Mouse (Mus musculus): Measurements from ENCODE around the gene Fam181a. TPM values are rescaled to one million over a fixed set of nuclear protein-coding genes. Genes with fewer than 3 reads are reported as not detected.

Gene Fam181a
- polyA plus RNA-seq, 1 experiment from 2014 or later, result 24.0 TPM

- Histone ChIP-seq H3K4me3 (no peak overlapping the region), H3K27ac (no peak overlapping the region), H3K36me3 (replicated peaks) (no peaks in the 10 kb centered on the region), H3K9me3 (no peaks in the 10 kb centered on the region), H3K4me1 (no peaks in the 10 kb centered on the region), H3K27me3 (ENCODE audit: poor library complexity, severe bottlenecking) (no peaks in the 10 kb centered on the region)
- 75% methylated on average over 5 of the region's 5 CpGs for WGBS
- DNase-seq (ENCODE audit: extremely low spot score, low spot score), result no peak
Observed at GRCm38 (mm10) chr12:103347406-103347805, 36.6 kb downstream of the Fam181a start.

- Histone ChIP-seq H3K27ac (no peak overlapping the region), H3K36me3 (replicated peaks) (no peaks in the 10 kb centered on the region), H3K4me1 (peaks cover 4% of the 10 kb centered on the region; the same call in 1 of the 2 replicates), H3K4me3 (no peak overlapping the region), H3K27me3 (ENCODE audit: poor library complexity, severe bottlenecking) (no peaks in the 10 kb centered on the region), H3K9me3 (no peaks in the 10 kb centered on the region)
- WGBS, result 11% methylated on average over 3 of the region's 3 CpGs
- DNase-seq (ENCODE audit: extremely low spot score, low spot score), result peak; percentile 77
Observed at GRCm38 (mm10) chr12:103348506-103348905, 37.7 kb downstream of the Fam181a start.

GRCm38 (mm10) chr12:103352735-103353134 is 42.0 kb downstream of the Fam181a start:
- no peak overlapping the region for H3K27ac ChIP-seq
- no peaks in the 10 kb centered on the region for H3K27me3 ChIP-seq (ENCODE audit: poor library complexity, severe bottlenecking)
- no peaks in the 10 kb centered on the region for H3K9me3 ChIP-seq
- no peak overlapping the region for H3K4me3 ChIP-seq
- no peak for DNase-seq (ENCODE audit: extremely low spot score, low spot score)
- H3K36me3 ChIP-seq (replicated peaks), result no peaks in the 10 kb centered on the region
- peaks cover 7% of the 10 kb centered on the region; the same call in 1 of the 2 replicates for H3K4me1 ChIP-seq
- WGBS, result 93% methylated on average over 6 of the region's 6 CpGs

- Histone ChIP-seq H3K4me1 (peaks cover 8% of the 10 kb centered on the region), H3K27ac (0 out of 2 replicates have a peak overlapping the region, but pooled peaks have one; percentile 6), H3K4me3 (no peak overlapping the region), H3K27me3 (ENCODE audit: poor library complexity, severe bottlenecking) (no peaks in the 10 kb centered on the region), H3K9me3 (no peaks in the 10 kb centered on the region), H3K36me3 (replicated peaks) (no peaks in the 10 kb centered on the region)
- WGBS, result 19% methylated on average over 5 of the region's 5 CpGs
- peak; percentile 22 for DNase-seq (ENCODE audit: extremely low spot score, low spot score)
Observed at GRCm38 (mm10) chr12:103353538-103353937, 42.8 kb downstream of the Fam181a start.

GRCm38 (mm10) chr12:103355746-103356414 is 45.1 kb downstream of the Fam181a start, which contains the start of gene Asb2:
Asb2 (minus strand) TSS chr12:103356001.
- peaks cover 13% of the 10 kb centered on the region for H3K4me1 ChIP-seq
- H3K27ac ChIP-seq, result no peak within 1 kb of the TSS
- no peak for DNase-seq (ENCODE audit: extremely low spot score, low spot score)
- 87% methylated on average over 14 of the region's 14 CpGs for WGBS
- no peaks in the 10 kb centered on the region for H3K9me3 ChIP-seq
- no peaks in the 10 kb centered on the region for H3K27me3 ChIP-seq (ENCODE audit: poor library complexity, severe bottlenecking)
- no peak within 1 kb of the TSS for H3K4me3 ChIP-seq
- H3K36me3 ChIP-seq (replicated peaks), result no peaks in the 10 kb centered on the region

- Histone ChIP-seq H3K4me3 (no peak overlapping the region), H3K27ac (no peak overlapping the region), H3K36me3 (replicated peaks) (no peaks in the 10 kb centered on the region), H3K27me3 (ENCODE audit: poor library complexity, severe bottlenecking) (no peaks in the 10 kb centered on the region), H3K9me3 (no peaks in the 10 kb centered on the region), H3K4me1 (peaks cover 13% of the 10 kb centered on the region)
- DNase-seq (ENCODE audit: extremely low spot score, low spot score), result no peak
- WGBS, result 95% methylated on average over 4 of the region's 4 CpGs
Observed at GRCm38 (mm10) chr12:103356415-103356748, 45.6 kb downstream of the Fam181a start.

GRCm38 (mm10) chr12:103358216-103358615 is 47.4 kb downstream of the Fam181a start:
- Histone ChIP-seq H3K4me3 (no peak overlapping the region), H3K4me1 (peaks cover 12% of the 10 kb centered on the region), H3K9me3 (no peaks in the 10 kb centered on the region), H3K36me3 (replicated peaks) (no peaks in the 10 kb centered on the region), H3K27ac (no peak overlapping the region), H3K27me3 (ENCODE audit: poor library complexity, severe bottlenecking) (no peaks in the 10 kb centered on the region)
- no peak for DNase-seq (ENCODE audit: extremely low spot score, low spot score)
- WGBS, result 87% methylated on average over 8 of the region's 8 CpGs

GRCm38 (mm10) chr12:103358951-103359801 is 48.4 kb downstream of the Fam181a start:
- DNase-seq (ENCODE audit: extremely low spot score, low spot score), result no peak
- 67% methylated on average over 4 of the region's 4 CpGs for WGBS
- no peaks in the 10 kb centered on the region for H3K27me3 ChIP-seq (ENCODE audit: poor library complexity, severe bottlenecking)
- H3K36me3 ChIP-seq (replicated peaks), result no peaks in the 10 kb centered on the region
- H3K4me1 ChIP-seq, result peaks cover 6% of the 10 kb centered on the region; the same call in 1 of the 2 replicates
- H3K9me3 ChIP-seq, result no peaks in the 10 kb centered on the region
- 0 out of 2 replicates have a peak overlapping the region, but pooled peaks have one; percentile 17 for H3K27ac ChIP-seq
- no peak overlapping the region for H3K4me3 ChIP-seq

- Histone ChIP-seq H3K9me3 (no peaks in the 10 kb centered on the region), H3K27me3 (ENCODE audit: poor library complexity, severe bottlenecking) (no peaks in the 10 kb centered on the region), H3K4me1 (peaks cover 6% of the 10 kb centered on the region; the same call in 1 of the 2 replicates), H3K4me3 (no peak overlapping the region), H3K36me3 (replicated peaks) (no peaks in the 10 kb centered on the region), H3K27ac (no peak overlapping the region)
- DNase-seq (ENCODE audit: extremely low spot score, low spot score), result no peak
- 92% methylated on average over 8 of the region's 8 CpGs for WGBS
Observed at GRCm38 (mm10) chr12:103360812-103361211, 50.0 kb downstream of the Fam181a start.

GRCm38 (mm10) chr12:103361539-103362307 is 50.9 kb downstream of the Fam181a start:
- H3K9me3 ChIP-seq, result no peaks in the 10 kb centered on the region
- WGBS, result 92% methylated on average over 17 of the region's 17 CpGs
- no peak for DNase-seq (ENCODE audit: extremely low spot score, low spot score)
- H3K36me3 ChIP-seq (replicated peaks), result no peaks in the 10 kb centered on the region
- no peak overlapping the region for H3K27ac ChIP-seq
- H3K27me3 ChIP-seq (ENCODE audit: poor library complexity, severe bottlenecking), result no peaks in the 10 kb centered on the region
- no peak overlapping the region for H3K4me3 ChIP-seq
- H3K4me1 ChIP-seq, result peaks cover 6% of the 10 kb centered on the region; the same call in 1 of the 2 replicates

GRCm38 (mm10) chr12:103362336-103362735 is 51.6 kb downstream of the Fam181a start:
- Histone ChIP-seq H3K36me3 (replicated peaks) (no peaks in the 10 kb centered on the region), H3K4me1 (peaks cover 6% of the 10 kb centered on the region; the same call in 1 of the 2 replicates), H3K9me3 (no peaks in the 10 kb centered on the region), H3K4me3 (no peak overlapping the region), H3K27me3 (ENCODE audit: poor library complexity, severe bottlenecking) (no peaks in the 10 kb centered on the region), H3K27ac (no peak overlapping the region)
- 89% methylated on average over 3 of the region's 3 CpGs for WGBS
- no peak for DNase-seq (ENCODE audit: extremely low spot score, low spot score)
